Mouse (Mus musculus): ENCODE measurements around the gene Bcas3. TPM values are rescaled to one million over a fixed set of nuclear protein-coding genes. Genes with fewer than 3 reads are reported as not detected.
"Not testable (repeated sequence)": the region's sequence is repeated elsewhere in the genome, so short reads cannot be mapped to it uniquely, and the experiment has no call there.

Gene Bcas3
- total RNA-seq, 2 experiments from 2014 or later = 45.0 to 48.8 TPM

GRCm38 (mm10) chr11:85474326-85474725 lies 121.4 kb downstream of the Bcas3 start:
- no peak for DNase-seq (ENCODE audit: low spot score in 2 of 2)

GRCm38 (mm10) chr11:85482737-85483467 lies 129.9 kb downstream of the Bcas3 start:
- DNase-seq (ENCODE audit: low spot score in 2 of 2) = peak in 1 of 2 experiments; percentile 20

GRCm38 (mm10) chr11:85485197-85485940 lies 132.4 kb downstream of the Bcas3 start:
- DNase-seq (ENCODE audit: low spot score in 2 of 2) = no peak

GRCm38 (mm10) chr11:85487501-85487900 lies 134.5 kb downstream of the Bcas3 start:
- no peak for DNase-seq (ENCODE audit: low spot score in 2 of 2)

- peak; percentile 15 to 31 for DNase-seq (ENCODE audit: low spot score in 2 of 2)
Measured at GRCm38 (mm10) chr11:85492231-85492630, 139.3 kb downstream of the Bcas3 start.

GRCm38 (mm10) chr11:85492666-85493065 lies 139.7 kb downstream of the Bcas3 start:
- no peak for DNase-seq (ENCODE audit: low spot score in 2 of 2)

- DNase-seq (ENCODE audit: low spot score in 2 of 2) = no peak
Measured at GRCm38 (mm10) chr11:85499561-85499960, 146.6 kb downstream of the Bcas3 start.

- DNase-seq (ENCODE audit: low spot score in 2 of 2) = no peak
Measured at GRCm38 (mm10) chr11:85502031-85502430, 149.1 kb downstream of the Bcas3 start.

DNA sequence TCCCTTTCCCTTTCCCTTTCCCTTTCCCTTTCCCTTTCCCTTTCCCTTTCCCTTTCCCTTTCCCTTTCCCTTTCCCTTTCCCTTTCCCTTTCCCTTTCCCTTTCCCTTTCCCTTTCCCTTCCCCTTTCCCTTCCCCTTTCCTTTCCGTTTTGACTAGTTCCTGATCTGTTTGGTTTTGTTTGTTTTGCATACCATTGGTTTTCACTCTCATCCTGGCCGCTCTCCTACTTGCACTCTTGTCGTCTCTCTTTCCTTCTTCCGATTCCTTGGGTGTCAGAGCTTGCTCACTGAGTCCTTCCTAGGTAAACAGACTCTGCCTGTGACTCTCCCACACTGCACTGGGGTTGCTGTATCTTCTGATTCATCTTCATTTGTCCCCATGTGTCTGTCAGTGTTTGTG lies 151.8 kb downstream of the Bcas3 start:
- not testable (repeated sequence) for DNase-seq (ENCODE audit: low spot score in 2 of 2)

DNA sequence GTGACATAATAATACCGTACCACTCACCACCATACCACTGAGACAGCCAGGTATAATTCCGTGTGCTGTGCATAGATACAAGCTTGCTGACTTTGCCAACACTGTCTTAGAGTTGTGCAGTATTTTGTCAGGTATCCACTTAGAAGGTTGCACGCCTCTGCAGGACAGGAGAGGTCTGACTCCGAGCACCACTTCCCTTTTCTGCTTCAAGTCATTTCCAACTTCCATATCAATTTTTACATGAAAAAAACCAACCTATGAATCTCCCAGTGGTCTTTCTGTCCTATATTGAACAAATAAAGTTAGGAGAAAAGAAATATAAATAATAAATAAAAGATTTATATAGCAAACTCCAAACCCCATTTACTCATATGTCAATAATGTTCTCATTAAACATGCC lies 152.8 kb downstream of the Bcas3 start:
- DNase-seq (ENCODE audit: low spot score in 2 of 2) = no peak

DNA sequence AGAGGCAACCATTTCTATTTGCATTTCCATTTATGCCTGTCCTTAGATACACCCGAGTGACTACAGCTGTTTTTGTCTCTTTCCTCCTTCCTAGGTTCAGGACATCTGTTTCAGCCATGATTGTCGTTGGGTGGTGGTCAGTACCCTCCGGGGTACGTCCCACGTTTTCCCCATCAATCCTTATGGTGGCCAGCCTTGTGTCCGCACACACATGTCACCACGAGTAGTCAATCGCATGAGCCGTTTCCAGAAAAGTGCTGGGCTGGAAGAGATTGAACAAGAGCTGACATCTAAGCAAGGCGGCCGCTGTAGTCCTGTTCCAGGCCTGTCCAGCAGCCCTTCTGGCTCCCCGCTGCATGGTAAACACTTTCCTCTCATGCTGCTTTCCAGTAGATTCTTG lies 156.4 kb downstream of the Bcas3 start:
- DNase-seq (ENCODE audit: low spot score in 2 of 2) = no peak

GRCm38 (mm10) chr11:85511270-85511904 lies 158.4 kb downstream of the Bcas3 start:
- DNase-seq (ENCODE audit: low spot score in 2 of 2) = no peak

GRCm38 (mm10) chr11:85516724-85517123 lies 163.8 kb downstream of the Bcas3 start:
- no peak for DNase-seq (ENCODE audit: low spot score in 2 of 2)

- peak in 1 of 2 experiments; percentile 51 for DNase-seq (ENCODE audit: low spot score in 2 of 2)
Measured at GRCm38 (mm10) chr11:85518025-85518756, 165.2 kb downstream of the Bcas3 start.

GRCm38 (mm10) chr11:85520236-85520635 lies 167.3 kb downstream of the Bcas3 start:
- DNase-seq (ENCODE audit: low spot score in 2 of 2) = no peak

GRCm38 (mm10) chr11:85520996-85521395 lies 168.0 kb downstream of the Bcas3 start:
- no peak for DNase-seq (ENCODE audit: low spot score in 2 of 2)

GRCm38 (mm10) chr11:85523646-85524045 lies 170.7 kb downstream of the Bcas3 start:
- DNase-seq (ENCODE audit: low spot score in 2 of 2) = no peak

- DNase-seq (ENCODE audit: low spot score in 2 of 2) = peak; percentile 71 to 76
Measured at GRCm38 (mm10) chr11:85524186-85524585, 171.2 kb downstream of the Bcas3 start.

DNA sequence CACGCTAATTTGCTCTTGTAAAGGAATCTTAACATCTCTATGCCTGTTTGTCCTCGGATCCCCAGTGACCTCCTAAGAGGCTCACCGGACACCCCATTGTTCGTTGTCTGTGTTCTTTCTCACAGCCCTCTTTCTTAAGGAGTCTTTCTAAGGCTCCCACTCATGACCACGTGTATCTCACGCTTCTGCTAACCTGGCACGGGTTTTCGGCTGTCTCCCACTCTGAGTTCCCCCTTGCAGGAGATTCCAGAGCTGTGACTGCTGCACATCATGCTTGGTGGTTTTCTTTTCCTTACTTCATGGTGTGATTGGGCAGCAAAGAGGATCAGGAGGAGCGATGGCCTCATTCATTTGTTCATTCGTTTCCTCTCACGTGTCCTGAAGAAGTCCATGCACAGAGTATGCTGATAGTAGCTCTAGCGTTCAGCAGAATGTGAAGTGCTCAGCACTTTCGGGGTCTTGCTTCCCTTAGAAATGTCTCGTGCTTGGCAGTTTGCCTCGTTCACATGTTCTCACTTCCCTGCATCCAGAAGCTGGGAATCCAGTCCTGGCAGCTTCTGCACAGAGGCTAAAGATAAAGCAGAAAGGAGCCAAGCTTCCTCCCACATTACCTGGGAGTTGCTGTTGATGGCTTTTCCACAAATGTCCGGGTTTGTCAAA lies 172.0 kb downstream of the Bcas3 start:
- DNase-seq (ENCODE audit: low spot score in 2 of 2) = peak in 1 of 2 experiments; percentile 26

- DNase-seq (ENCODE audit: low spot score in 2 of 2) = no peak
Measured at GRCm38 (mm10) chr11:85525501-85525885, 172.5 kb downstream of the Bcas3 start.

All from layer of hippocampus, postnatal 10 days (tissue).